Mouse (Mus musculus) liver, postnatal 0 days (tissue): ENCODE measurements at regions not wholly inside any gene's neighbourhood (a gene's known extent, or its start where the extent isn't known, plus 50 kb on each side); places are given as distances from the start of the nearest gene placed in this dataset.

Source experiments
- CTCF ChIP-seq: sonication (generic); IDR thresholded peaks from 2 replicates; pipeline ENCODE4 v1.5.1; 2016; ENCODE audit warnings: antibody characterized with exemption, low read depth
- EP300 ChIP-seq: IDR thresholded peaks from 2 replicates; pipeline ENCODE4 v1.6.1; 2016; ENCODE audit warnings: antibody characterized with exemption, low read depth, mild to moderate bottlenecking

- no peak for TF ChIP-seq CTCF
- TF ChIP-seq EP300 = no peak
These were observed 226.5 kb downstream of the Ppp1r3a start for GRCm38 (mm10) chr6:14528564-14528963.
